Mouse (Mus musculus): ENCODE data around the gene Plekhb2. TPM values are rescaled to one million over a fixed set of nuclear protein-coding genes. Genes with fewer than 3 reads are reported as not detected.

Plekhb2 gene
- polyA plus RNA-seq (2015; fragmentation: Illumina TruSeq; extraction: RNeasy Lipid Tissue Mini Kit (QIAGEN cat#74804); ENCODE audit: insufficient read depth, low read depth, low replicate concordance), result 7.0 TPM

DNA sequence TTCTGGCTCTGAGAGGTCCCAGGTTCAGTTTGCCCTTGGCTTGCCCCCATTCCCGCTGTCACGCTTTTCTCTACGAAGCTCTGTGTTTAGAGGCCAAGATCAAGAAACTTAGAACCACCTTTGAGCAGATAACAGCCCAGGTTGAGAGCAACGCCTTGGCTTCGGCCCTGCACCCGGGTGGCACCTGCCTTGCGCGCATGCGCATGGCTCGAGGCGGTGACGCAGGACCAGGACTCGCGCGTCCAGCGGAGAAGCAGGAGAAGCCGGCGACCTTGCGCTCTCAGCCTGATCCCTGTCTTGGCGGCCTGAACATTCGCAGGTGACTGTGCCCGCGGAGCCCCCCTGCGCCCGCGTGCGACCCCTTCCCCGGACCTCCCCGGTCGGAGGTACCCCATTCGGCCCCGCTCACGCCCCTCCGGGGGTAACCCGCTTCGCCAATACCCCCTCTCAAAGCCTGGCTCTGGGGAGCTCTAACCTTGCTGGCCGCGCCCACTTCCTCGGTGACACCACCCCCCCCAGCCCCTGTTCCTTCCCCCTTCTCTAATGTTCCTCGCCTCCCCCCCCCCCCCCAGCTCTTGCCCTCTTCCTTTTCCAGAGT lies at the start of gene Plekhb2:
TSS of gene Plekhb2 (plus strand) at position 232 of the 598 bp plus-strand sequence.

DNA sequence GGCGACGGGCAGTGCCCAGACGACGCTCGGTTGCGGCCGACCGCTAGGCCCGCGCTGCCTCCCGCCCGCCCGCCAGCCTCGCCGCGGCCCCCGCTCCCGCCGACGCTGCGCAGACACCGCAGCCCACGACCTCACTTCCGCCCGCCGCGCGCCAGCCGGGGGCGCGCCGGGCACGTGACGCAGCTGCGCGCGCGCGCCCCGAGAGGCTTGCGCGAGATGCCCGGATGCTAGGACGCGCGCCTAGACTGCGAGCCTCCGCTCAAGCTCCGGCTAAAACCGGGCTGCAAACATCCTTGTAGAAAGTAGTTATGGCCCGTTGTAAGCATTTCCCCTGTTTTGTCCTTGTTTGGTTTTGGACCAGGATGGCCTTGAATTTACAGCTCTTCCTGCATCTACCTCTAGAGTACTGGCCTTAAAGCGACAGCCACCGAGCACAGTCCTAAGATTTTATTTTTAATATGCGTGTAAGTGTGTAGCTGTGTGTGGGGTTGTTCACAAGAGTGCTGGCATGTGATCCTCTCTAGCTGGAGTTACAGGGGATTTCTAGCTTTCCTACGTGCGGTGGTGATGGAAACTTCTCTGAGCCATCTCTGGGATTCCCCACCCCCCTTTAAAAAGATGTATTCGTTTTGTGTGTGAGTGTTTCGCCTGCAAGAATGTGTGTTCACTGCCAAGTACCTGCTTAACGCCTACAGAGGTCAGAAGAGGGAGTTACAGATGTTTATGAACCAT lies 6.7 kb upstream of the Plekhb2 start, which contains the start of gene Fam168b:
TSS of gene Fam168b (minus strand) at position 179 of the 732 bp plus-strand sequence.

Other genes with a start within 250 kb of the Plekhb2 start
- gene Fam168b, start 6.9 kb upstream of the Plekhb2 start, polyA plus RNA-seq (2015; fragmentation: Illumina TruSeq; extraction: RNeasy Lipid Tissue Mini Kit (QIAGEN cat#74804); ENCODE audit: insufficient read depth, low read depth, low replicate concordance), result 9.6 TPM

Measured in pancreas, adult 10 weeks (tissue).